ENCODE assay signal across 8 mouse cellular contexts in the genomic region with DNA sequence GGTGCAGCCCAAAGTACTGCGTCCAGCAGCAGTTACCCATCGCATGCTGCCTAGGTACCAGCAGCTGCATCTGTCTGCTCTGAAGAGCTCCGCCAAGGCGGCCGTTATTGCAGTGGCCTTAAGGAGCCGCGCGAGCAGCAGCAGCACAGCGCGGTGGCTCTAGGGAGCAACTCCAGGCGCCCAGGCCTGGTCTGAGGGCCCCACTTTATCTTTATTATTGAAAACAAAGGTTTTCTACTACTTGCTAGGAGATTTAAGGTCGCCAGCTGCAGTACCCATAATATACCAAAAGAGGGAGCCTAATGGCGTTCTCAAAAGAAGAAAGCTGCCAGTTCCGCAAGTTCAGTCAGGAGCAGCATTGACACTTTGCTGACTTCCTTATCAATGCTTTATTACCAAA. TPM values are rescaled to one million over a fixed set of nuclear protein-coding genes. Genes with fewer than 3 reads are reported as not detected.
DNase-seq lines count a peak whose midpoint lies in the region; ATAC-seq and TF ChIP-seq lines count a peak whose summit lies in the region.

No protein-coding gene starts in this region.

- H3K27me3 ChIP-seq in kidney, adult 2 months (replicated peaks; ENCODE audit: control insufficient read depth, insufficient read depth, low read length): no peaks in the 10 kb centered on the region
- no peaks in the 10 kb centered on the region for H3K27me3 ChIP-seq in kidney, embryonic 14.5 days (ENCODE audit: control insufficient read depth, insufficient read depth, low read length)
- H3K27me3 ChIP-seq in G1E (ENCODE audit: insufficient read depth, low read length): no peaks in the 10 kb centered on the region
- H3K27me3 ChIP-seq in limb, embryonic 13.5 days: no peaks in the 10 kb centered on the region

- DNase-seq in kidney, adult 2 months: peak; percentile 69
- DNase-seq in G1E (ENCODE audit: low spot score): no peak
- DNase-seq in cerebellum, postnatal 36 days: peak; percentile 35 to 59
- peak; percentile 64 to 77 for DNase-seq in heart, postnatal 10 days
- DNase-seq in neural tube, embryonic 10.5 days (ENCODE audit: extremely low spot score, low spot score): peak; percentile 45
- peak; percentile 61 for DNase-seq in thymus, postnatal 25 days

- H3K36me3 ChIP-seq in kidney, adult 2 months (ENCODE audit: control insufficient read depth, insufficient read depth, low read length): no peaks in the 10 kb centered on the region
- peaks cover 4% of the 10 kb centered on the region for H3K36me3 ChIP-seq in kidney, embryonic 14.5 days (ENCODE audit: control insufficient read depth, insufficient read depth, low read length)
- H3K36me3 ChIP-seq in G1E (replicated peaks): peaks cover 54% of the 10 kb centered on the region
- peaks cover 9% of the 10 kb centered on the region for H3K36me3 ChIP-seq in limb, embryonic 13.5 days

- TF ChIP-seq POLR2A in kidney, adult 2 months (IDR thresholded peaks at IDR 0.05; ENCODE audit: low read depth, low read length): no peak

- peak; percentile 48 for TF ChIP-seq CTCF in kidney, adult 2 months (conservative IDR thresholded peaks at IDR 0.05; ENCODE audit: insufficient read depth, insufficient read length, low read depth, low read length)
- TF ChIP-seq CTCF in G1E (IDR thresholded peaks at IDR 0.05; ENCODE audit: low read depth, low read length): peak; percentile 63; the same call in 1 of the 2 replicates

- no peak overlapping the region for H3K27ac ChIP-seq in kidney, adult 2 months (ENCODE audit: insufficient read depth, low read depth, low read length)
- no peak overlapping the region for H3K27ac ChIP-seq in kidney, embryonic 14.5 days (ENCODE audit: low read depth, low read length)
- no peak overlapping the region; the same call in 1 of the 2 replicates for H3K27ac ChIP-seq in limb, embryonic 13.5 days

- H3K9me3 ChIP-seq in kidney, embryonic 14.5 days (ENCODE audit: control insufficient read depth, low read length): no peaks in the 10 kb centered on the region
- H3K9me3 ChIP-seq in G1E (replicated peaks): no peaks in the 10 kb centered on the region
- H3K9me3 ChIP-seq in limb, embryonic 13.5 days: no peaks in the 10 kb centered on the region

- H3K9ac ChIP-seq in kidney, embryonic 14.5 days (ENCODE audit: low read depth, low read length): no peak overlapping the region
- H3K9ac ChIP-seq in limb, embryonic 13.5 days: peak overlapping the region; percentile 26; the same call in 1 of the 2 replicates

- no peak overlapping the region for H3K4me2 ChIP-seq in kidney, embryonic 14.5 days (replicated peaks; ENCODE audit: low read depth, low read length)
- peak overlapping the region; percentile 52 for H3K4me2 ChIP-seq in limb, embryonic 13.5 days (replicated peaks)

- no peak overlapping the region for H3K4me3 ChIP-seq in kidney, adult 2 months (ENCODE audit: insufficient read depth, low read depth, low read length)
- no peak overlapping the region for H3K4me3 ChIP-seq in kidney, embryonic 14.5 days (ENCODE audit: low read length)
- H3K4me3 ChIP-seq in G1E (ENCODE audit: low read depth, low read length): no peak overlapping the region
- H3K4me3 ChIP-seq in limb, embryonic 13.5 days: peak overlapping the region; percentile 26

- no peak for ATAC-seq in kidney, embryonic 14.5 days (ENCODE audit: low FRiP score, low TSS enrichment)
- no peak for ATAC-seq in G1E (ENCODE audit: extremely low read depth, insufficient number of reproducible peaks, low FRiP score, poor library complexity, severe bottlenecking)
- peak; percentile 32; the same call in 1 of the 2 replicates for ATAC-seq in limb, embryonic 13.5 days (ENCODE audit: low FRiP score, low read depth)

- 51% methylated on average over 14 of the region's 14 CpGs for WGBS in kidney, adult 2 months
- 57% methylated on average over 14 of the region's 14 CpGs for WGBS in kidney, embryonic 14.5 days
- WGBS in limb, embryonic 13.5 days: 41% methylated on average over 14 of the region's 14 CpGs

- peaks cover under 1% of the 10 kb centered on the region; the same call in 1 of the 2 replicates for H3K4me1 ChIP-seq in kidney, adult 2 months (ENCODE audit: control insufficient read depth, insufficient read depth, low read length)
- H3K4me1 ChIP-seq in kidney, embryonic 14.5 days (ENCODE audit: control insufficient read depth, insufficient read depth, low read length): no peaks in the 10 kb centered on the region
- H3K4me1 ChIP-seq in G1E (ENCODE audit: insufficient read depth, low read depth, low read length): peaks cover under 1% of the 10 kb centered on the region
- peaks cover 13% of the 10 kb centered on the region for H3K4me1 ChIP-seq in limb, embryonic 13.5 days

- intact Hi-C loops in heart, postnatal 10 days (cut with DNase I): loop anchor here (2.0 to 5.0 kb wide), 3 partner anchors 41 to 156 kb away; partner anchors contain the start of gene Rtn3

RNA-seq across cellular contexts. Expression of gene 2700081O15Rik, which starts 24.1 kb away (rescaled TPM):
- polyA plus RNA-seq in kidney, adult 2 months (2012; rRNA removed): 9.4 and 12.0 TPM in 2 replicates
- polyA plus RNA-seq in kidney, embryonic 14.5 days (2014; fragmentation: Nextera tagmentation; extraction: Ambion mirVana): 9.8 and 10.4 TPM in 2 replicates
- total RNA-seq in G1E (2014; fragmentation: Nextera tagmentation) (8.4 and 10.7 TPM in 2 replicates), G1E (2017) (7.0 and 7.4 TPM in 2 replicates)
- polyA plus RNA-seq in G1E (2012): 23.1 and 29.4 TPM in 2 replicates
- 10 to 100 TPM; 25.1 to 32.8 TPM for total RNA-seq in heart, postnatal 10 days (2021)
- polyA plus RNA-seq in limb, embryonic 13.5 days (2015; fragmentation: Nextera tagmentation; extraction: Ambion mirVana): 10.0 and 10.5 TPM in 2 replicates

RNA-seq across cellular contexts. Expression of gene Rtn3, which starts 41.6 kb away (rescaled TPM):
- 186 and 190 TPM in 2 replicates for polyA plus RNA-seq in kidney, adult 2 months (2012; rRNA removed)
- polyA plus RNA-seq in kidney, embryonic 14.5 days (2014; fragmentation: Nextera tagmentation; extraction: Ambion mirVana): 127 and 131 TPM in 2 replicates
- total RNA-seq in G1E (2014; fragmentation: Nextera tagmentation) (189 and 203 TPM in 2 replicates), G1E (2017) (50.5 and 62.7 TPM in 2 replicates)
- polyA plus RNA-seq in G1E (2012): 27.2 and 33.2 TPM in 2 replicates
- 100 to 1,000 TPM in 1 of 2 experiments, 10 to 100 TPM in 1; 99.1 to 107 TPM for total RNA-seq in heart, postnatal 10 days (2021)
- polyA plus RNA-seq in limb, embryonic 13.5 days (2015; fragmentation: Nextera tagmentation; extraction: Ambion mirVana): 102 and 106 TPM in 2 replicates

RNA-seq across cellular contexts. Expression of gene Atl3, which starts 52.3 kb away (rescaled TPM):
- polyA plus RNA-seq in kidney, adult 2 months (2012; rRNA removed): 12.7 and 20.4 TPM in 2 replicates
- 12.5 and 17.7 TPM in 2 replicates for polyA plus RNA-seq in kidney, embryonic 14.5 days (2014; fragmentation: Nextera tagmentation; extraction: Ambion mirVana)
- total RNA-seq in G1E (2014; fragmentation: Nextera tagmentation): 74.2 and 76.4 TPM in 2 replicates
- total RNA-seq in G1E (2017): 58.2 and 64.6 TPM in 2 replicates
- 7.4 and 10.5 TPM in 2 replicates for polyA plus RNA-seq in G1E (2012)
- 10 to 100 TPM; 33.4 to 34.8 TPM for total RNA-seq in heart, postnatal 10 days (2021)
- 13.7 and 15.6 TPM in 2 replicates for polyA plus RNA-seq in limb, embryonic 13.5 days (2015; fragmentation: Nextera tagmentation; extraction: Ambion mirVana)

RNA-seq across cellular contexts. Expression of gene Spindoc, which starts 58.7 kb away (rescaled TPM):
- polyA plus RNA-seq in kidney, adult 2 months (2012; rRNA removed): 14.0 and 15.0 TPM in 2 replicates
- polyA plus RNA-seq in kidney, embryonic 14.5 days (2014; fragmentation: Nextera tagmentation; extraction: Ambion mirVana): 24.5 and 35.8 TPM in 2 replicates
- total RNA-seq in G1E (2014; fragmentation: Nextera tagmentation): 13.3 and 18.1 TPM in 2 replicates
- 8.0 and 8.2 TPM in 2 replicates for total RNA-seq in G1E (2017)
- polyA plus RNA-seq in G1E (2012): 31.8 and 34.2 TPM in 2 replicates
- 10 to 100 TPM; 27.2 to 28.5 TPM for total RNA-seq in heart, postnatal 10 days (2021)
- polyA plus RNA-seq in limb, embryonic 13.5 days (2015; fragmentation: Nextera tagmentation; extraction: Ambion mirVana): 35.3 and 43.2 TPM in 2 replicates
